Mouse (Mus musculus) MEL (cell line): ENCODE measurements around the gene Dync1i2. TPM values are rescaled to one million over a fixed set of nuclear protein-coding genes. Genes with fewer than 3 reads are reported as not detected.
A peak's percentile ranks its signal among the peaks of the same experiment; 100 is the strongest.

Experiments used
- DNase-seq: peaks from one replicate; pipeline ENCODE4 v3.0.0; 2011; ENCODE audit warnings: low read depth, low spot score
- H3K27ac ChIP-seq: 2 replicates; pipeline ENCODE4 v1.5.1; 2012; ENCODE audit warnings: low read depth, mild to moderate bottlenecking, control low read depth, low read length, moderate library complexity; ENCODE audit not compliant: control insufficient read depth
- H3K27me3 ChIP-seq, 2 experiments: fragments of 150-350 bp in 1 of 2; sonication (generic) in 1 of 2; 2 replicates each; pipeline ENCODE4 v1.6.1; 2012; ENCODE audit warnings: low read length in 2 of 2, mild to moderate bottlenecking in 2 of 2, improper control_type of control experiment in 1 of 2, moderate library complexity in 1 of 2; ENCODE audit not compliant: insufficient read depth in 2 of 2, control insufficient read depth in 1 of 2
- H3K36me3 ChIP-seq, 2 experiments: 2 replicates each; pipeline ENCODE4 v1.6.1; 2012 to 2014; ENCODE audit warnings: low read length in 2 of 2, improper control_type of control experiment in 1 of 2, inconsistent platforms in 1 of 2, mild to moderate bottlenecking in 1 of 2; ENCODE audit not compliant: insufficient read depth in 2 of 2, control insufficient read depth in 1 of 2
- H3K4me1 ChIP-seq, 2 experiments: fragments of 150-350 bp in 1 of 2; sonication (generic) in 1 of 2; 2 replicates each; pipeline ENCODE4 v1.6.1; 2012; ENCODE audit warnings: low read length in 2 of 2, improper control_type of control experiment in 1 of 2, mild to moderate bottlenecking in 1 of 2; ENCODE audit not compliant: insufficient read depth in 2 of 2, control insufficient read depth in 1 of 2
- H3K4me3 ChIP-seq, 2 experiments: fragments of 150-350 bp in 1 of 2; sonication (generic) in 1 of 2; 2 replicates each; pipeline ENCODE4 v1.5.1; 2012; ENCODE audit warnings: low read depth in 2 of 2, low read length in 2 of 2, mild to moderate bottlenecking in 2 of 2, moderate library complexity in 2 of 2, control low read depth in 1 of 2, improper control_type of control experiment in 1 of 2; ENCODE audit not compliant: control insufficient read depth in 1 of 2, insufficient read depth in 1 of 2
- H3K79me2 ChIP-seq: 2 replicates; pipeline ENCODE4 v1.6.1; 2012; ENCODE audit warnings: mild to moderate bottlenecking, low read length, moderate library complexity; ENCODE audit not compliant: control insufficient read depth, poor library complexity, insufficient read depth
- H3K9ac ChIP-seq: 2 replicates; pipeline ENCODE4 v1.6.1; 2012; ENCODE audit warnings: low read depth, mild to moderate bottlenecking, control low read depth, low read length, moderate library complexity; ENCODE audit not compliant: control insufficient read depth, poor library complexity, severe bottlenecking
- H3K9me3 ChIP-seq: fragments of 150-350 bp; sonication (generic); replicated peaks from 2 replicates; pipeline ENCODE4 v1.6.1; 2012; ENCODE audit warnings: mild to moderate bottlenecking, low read length, improper control_type of control experiment, moderate library complexity; ENCODE audit not compliant: insufficient read depth
- BHLHE40 ChIP-seq: IDR thresholded peaks from 2 replicates; pipeline ENCODE4 v1.6.1; 2012; ENCODE audit warnings: low read depth, mild to moderate bottlenecking, inconsistent platforms, low read length, improper control_type of control experiment, borderline replicate concordance
- CHD1 ChIP-seq: IDR thresholded peaks from 2 replicates; pipeline ENCODE4 v1.6.1; 2012; ENCODE audit warnings: low read depth, mild to moderate bottlenecking, inconsistent platforms, low read length, improper control_type of control experiment
- CHD2 ChIP-seq: IDR thresholded peaks from 2 replicates; pipeline ENCODE4 v1.6.1; 2011; ENCODE audit warnings: low read length, improper control_type of control experiment
- CTCF ChIP-seq, 3 experiments: IDR thresholded peaks in 2 of 3; conservative IDR thresholded peaks in 1 of 3; 2 replicates each; pipeline ENCODE4 v1.5.1; 2011 to 2012; ENCODE audit warnings: low read length in 3 of 3, low read depth in 2 of 3, mild to moderate bottlenecking in 2 of 3, improper control_type of control experiment in 1 of 3, inconsistent platforms in 1 of 3, mixed read lengths in 1 of 3, moderate library complexity in 1 of 3; ENCODE audit not compliant: control insufficient read depth in 1 of 3, insufficient read depth in 1 of 3, poor library complexity in 1 of 3, severe bottlenecking in 1 of 3
- E2F4 ChIP-seq: IDR thresholded peaks from 2 replicates; pipeline ENCODE4 v1.6.1; 2011; ENCODE audit warnings: low read depth, low read length, improper control_type of control experiment, borderline replicate concordance
- ELF1 ChIP-seq: IDR thresholded peaks from 2 replicates; pipeline ENCODE4 v1.6.1; 2014; ENCODE audit warnings: low read depth, mild to moderate bottlenecking, inconsistent platforms, low read length, improper control_type of control experiment, moderate library complexity
- EP300 ChIP-seq, 2 experiments: IDR thresholded peaks; 2 replicates each; pipeline ENCODE4 v1.6.1; 2011; ENCODE audit warnings: improper control_type of control experiment in 2 of 2, low read length in 2 of 2, low read depth in 1 of 2, mild to moderate bottlenecking in 1 of 2
- ETS1 ChIP-seq: IDR thresholded peaks from 2 replicates; pipeline ENCODE4 v1.6.1; 2012; ENCODE audit warnings: low read depth, mild to moderate bottlenecking, inconsistent platforms, low read length, improper control_type of control experiment, moderate library complexity
- GABPA ChIP-seq: IDR thresholded peaks from 2 replicates; pipeline ENCODE4 v1.6.1; 2012; ENCODE audit warnings: low read depth, mild to moderate bottlenecking, inconsistent platforms, low read length, improper control_type of control experiment, moderate library complexity
- HCFC1 ChIP-seq: IDR thresholded peaks from 2 replicates; pipeline ENCODE4 v1.6.1; 2012; ENCODE audit warnings: low read depth, mild to moderate bottlenecking, inconsistent platforms, low read length, improper control_type of control experiment, moderate library complexity
- JUND ChIP-seq: IDR thresholded peaks from 2 replicates; pipeline ENCODE4 v1.6.1; 2011; ENCODE audit warnings: low read depth, mild to moderate bottlenecking, improper control_type of control experiment, low read length
- MAFK ChIP-seq: IDR thresholded peaks from 2 replicates; pipeline ENCODE4 v1.6.1; 2011; ENCODE audit warnings: low read depth, mild to moderate bottlenecking, low read length, improper control_type of control experiment, borderline replicate concordance
- MAX ChIP-seq: IDR thresholded peaks from 2 replicates; pipeline ENCODE4 v1.6.1; 2011; ENCODE audit warnings: low read length, improper control_type of control experiment
- MAZ ChIP-seq: IDR thresholded peaks from 2 replicates; pipeline ENCODE4 v1.6.1; 2012; ENCODE audit warnings: low read depth, mild to moderate bottlenecking, inconsistent platforms, low read length, improper control_type of control experiment
- MEF2A ChIP-seq: IDR thresholded peaks from 2 replicates; pipeline ENCODE4 v1.6.1; 2014; ENCODE audit warnings: low read depth, mild to moderate bottlenecking, inconsistent platforms, low read length, improper control_type of control experiment; ENCODE audit not compliant: poor library complexity, insufficient replicate concordance, severe bottlenecking; ENCODE audit errors: extremely low read depth
- MXI1 ChIP-seq: IDR thresholded peaks from 2 replicates; pipeline ENCODE4 v1.6.1; 2011; ENCODE audit warnings: mild to moderate bottlenecking, low read depth, low read length, improper control_type of control experiment
- MYB ChIP-seq: IDR thresholded peaks from 2 replicates; pipeline ENCODE4 v1.6.1; 2011; ENCODE audit warnings: mild to moderate bottlenecking, low read depth, low read length, improper control_type of control experiment
- MYC ChIP-seq: IDR thresholded peaks from 2 replicates; pipeline ENCODE4 v1.6.1; 2011; ENCODE audit warnings: low read depth, mild to moderate bottlenecking, low read length, improper control_type of control experiment, moderate library complexity
- NELFE ChIP-seq: IDR thresholded peaks from 2 replicates; pipeline ENCODE4 v1.6.1; 2011; ENCODE audit warnings: low read depth, low read length, improper control_type of control experiment
- NRF1 ChIP-seq: IDR thresholded peaks from 2 replicates; pipeline ENCODE4 v1.6.1; 2014; ENCODE audit warnings: low read depth, mild to moderate bottlenecking, inconsistent platforms, low read length, improper control_type of control experiment, moderate library complexity; ENCODE audit not compliant: poor library complexity, insufficient read depth, severe bottlenecking
- POLR2A ChIP-seq, 2 experiments: IDR thresholded peaks; 2 replicates each; pipeline ENCODE4 v1.6.1; 2011 to 2012; ENCODE audit warnings: low read length in 2 of 2, mild to moderate bottlenecking in 2 of 2, control low read depth in 1 of 2, improper control_type of control experiment in 1 of 2, low read depth in 1 of 2, moderate library complexity in 1 of 2; ENCODE audit not compliant: control insufficient read depth in 1 of 2, insufficient read depth in 1 of 2, poor library complexity in 1 of 2
- POLR2AphosphoS2 ChIP-seq: IDR thresholded peaks from 2 replicates; pipeline ENCODE4 v1.6.1; 2011; ENCODE audit warnings: low read length, improper control_type of control experiment
- RAD21 ChIP-seq: IDR thresholded peaks from 2 replicates; pipeline ENCODE4 v1.6.1; 2011; ENCODE audit warnings: mild to moderate bottlenecking, low read depth, low read length, improper control_type of control experiment
- RCOR1 ChIP-seq: IDR thresholded peaks from 2 replicates; pipeline ENCODE4 v1.6.1; 2012; ENCODE audit warnings: low read depth, mild to moderate bottlenecking, inconsistent platforms, low read length, improper control_type of control experiment
- SIN3A ChIP-seq: IDR thresholded peaks from 2 replicates; pipeline ENCODE4 v1.6.1; 2012; ENCODE audit warnings: low read length, improper control_type of control experiment, inconsistent platforms
- SMC3 ChIP-seq: IDR thresholded peaks from 2 replicates; pipeline ENCODE4 v1.6.1; 2011; ENCODE audit warnings: low read depth, low read length, improper control_type of control experiment
- TBP ChIP-seq: IDR thresholded peaks from 2 replicates; pipeline ENCODE4 v1.8.0; 2011; ENCODE audit warnings: low read depth, low read length, improper control_type of control experiment
- TCF12 ChIP-seq: IDR thresholded peaks from 2 replicates; pipeline ENCODE4 v1.6.1; 2014; ENCODE audit warnings: low read depth, mild to moderate bottlenecking, inconsistent platforms, low read length, improper control_type of control experiment, moderate library complexity
- UBTF ChIP-seq: IDR thresholded peaks from 2 replicates; pipeline ENCODE4 v1.6.1; 2012; ENCODE audit warnings: low read depth, mild to moderate bottlenecking, inconsistent platforms, low read length, improper control_type of control experiment, moderate library complexity, borderline replicate concordance; ENCODE audit not compliant: insufficient read depth
- USF1 ChIP-seq: IDR thresholded peaks from 2 replicates; pipeline ENCODE4 v1.6.1; 2014; ENCODE audit warnings: low read depth, mild to moderate bottlenecking, inconsistent platforms, low read length, improper control_type of control experiment, moderate library complexity
- USF2 ChIP-seq, 2 experiments: IDR thresholded peaks; 2 replicates each; pipeline ENCODE4 v1.6.1; 2011 to 2012; ENCODE audit warnings: improper control_type of control experiment in 2 of 2, low read length in 2 of 2, borderline replicate concordance in 1 of 2, inconsistent platforms in 1 of 2, low read depth in 1 of 2, mild to moderate bottlenecking in 1 of 2; ENCODE audit not compliant: insufficient read depth in 1 of 2
- ZC3H11A ChIP-seq: IDR thresholded peaks from 2 replicates; pipeline ENCODE4 v1.6.1; 2012; ENCODE audit warnings: low read depth, mild to moderate bottlenecking, inconsistent platforms, low read length, improper control_type of control experiment
- ZKSCAN1 ChIP-seq: IDR thresholded peaks from 2 replicates; pipeline ENCODE4 v1.6.1; 2012; ENCODE audit warnings: low read depth, mild to moderate bottlenecking, inconsistent platforms, low read length, improper control_type of control experiment, moderate library complexity
- ZMIZ1 ChIP-seq: IDR thresholded peaks from 2 replicates; pipeline ENCODE4 v1.6.1; 2012; ENCODE audit warnings: low read depth, mild to moderate bottlenecking, inconsistent platforms, low read length, improper control_type of control experiment, moderate library complexity
- ZNF384 ChIP-seq: IDR thresholded peaks from 2 replicates; pipeline ENCODE4 v1.6.1; 2012; ENCODE audit warnings: low read depth, mild to moderate bottlenecking, inconsistent platforms, low read length, improper control_type of control experiment
- polyA plus RNA-seq, 2 experiments: library from polyadenylated mRNA; stranded (reverse) in 1 of 2; unstranded in 1 of 2; fragments of >175 nt in 1 of 2; fragments of >200 nt in 1 of 2; gene quantifications; 2 replicates each; pipeline versions ENCODE4 v1.2.1 to v1.2.4; 2012; ENCODE audit warnings: low replicate concordance in 2 of 2, low read depth in 1 of 2; ENCODE audit not compliant: insufficient read length in 2 of 2, insufficient read depth in 1 of 2, missing spikeins in 1 of 2
- total RNA-seq: library from RNA; depleted of rRNA; stranded (reverse); fragments of 300-350 nt; gene quantifications from 2 replicates; pipeline ENCODE4 v1.2.3, GENCODE M21; 2012; rRNA removed

The Dync1i2 gene
- total RNA-seq (21.8 and 23.3 TPM in 2 replicates), polyA plus RNA-seq (100 to 1,000 TPM in 1 of 2 experiments, 10 to 100 TPM in 1; 59.1 to 156 TPM)

DNA sequence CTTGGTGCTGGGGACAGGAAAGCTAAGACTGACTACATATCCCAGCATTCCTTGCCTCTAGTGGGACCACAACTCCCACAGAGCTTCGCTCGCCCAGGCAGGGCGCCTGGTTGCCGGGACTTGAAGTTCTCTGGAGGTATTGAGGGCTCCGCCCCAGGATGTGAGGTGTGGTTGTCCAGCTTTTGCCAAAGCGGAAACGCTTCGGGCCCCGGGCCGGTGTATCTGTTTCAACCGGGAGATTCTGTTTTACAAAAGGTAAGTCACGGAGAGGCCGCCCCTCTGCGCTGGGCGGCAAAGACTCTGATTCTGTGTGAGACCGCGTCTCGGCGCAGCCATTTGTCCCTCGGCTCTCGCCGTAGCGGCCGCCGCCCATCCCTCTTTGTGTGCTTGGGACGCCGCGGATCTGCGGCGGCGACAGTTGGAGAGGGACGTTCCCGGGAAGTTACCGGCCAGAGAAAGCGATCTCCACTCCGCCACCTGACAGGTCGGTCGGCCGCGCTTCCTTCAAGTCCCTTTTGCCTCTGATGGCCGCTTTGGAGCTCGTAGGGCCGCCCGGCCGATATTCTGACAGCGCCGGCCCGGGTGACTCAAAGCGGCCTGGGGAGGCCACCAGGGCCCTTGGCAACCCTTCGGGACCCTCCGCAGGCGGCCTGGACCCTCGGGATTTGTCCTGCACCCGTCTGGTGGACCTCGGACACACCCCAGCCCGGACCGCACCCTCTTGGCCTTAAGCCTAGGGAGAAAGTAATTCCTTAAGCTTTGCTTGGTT is at the start of gene Dync1i2:
Dync1i2 (plus strand) TSS at position 116 of the 769 bp plus-strand sequence.
- Histone ChIP-seq H3K9ac (peak within 1 kb of the TSS; percentile 94), H3K9me3 (no peaks in the 10 kb centered on the region), H3K4me3 (peak within 1 kb of the TSS; percentile 94 to 98), H3K27ac (peak within 1 kb of the TSS; percentile 53), H3K36me3 (peaks cover 0 to 10% of the 10 kb centered on the region in 2 experiments; a peak in 3 of 4 replicates), H3K27me3 (no peaks in the 10 kb centered on the region), H3K4me1 (peaks cover 0 to 11% of the 10 kb centered on the region in 2 experiments; a peak in 2 of 4 replicates), H3K79me2 (peaks cover 9% of the 10 kb centered on the region)
- peak; percentile 97 for DNase-seq
- TF ChIP-seq POLR2AphosphoS2 = no peak
- TF ChIP-seq ZKSCAN1 = no peak
- TF ChIP-seq MYC = no peak
- TF ChIP-seq ETS1 = no peak
- no peak for TF ChIP-seq CHD1
- TF ChIP-seq JUND = no peak
- TF ChIP-seq TCF12 = 0 out of 2 replicates have a peak, but pooled peaks have one; percentile 3
- TF ChIP-seq NELFE = peak; percentile 42
- TF ChIP-seq BHLHE40 = no peak
- TF ChIP-seq MAZ = no peak
- peak in 1 of 2 experiments; percentile 66; a peak in 1 of 4 replicates for TF ChIP-seq POLR2A (IDR thresholded peaks at IDR 0.05; ENCODE audit: control insufficient read depth in 1 of 2, insufficient read depth in 1 of 2, low read depth in 1 of 2, low read length in 2 of 2, poor library complexity in 1 of 2)
- TF ChIP-seq RCOR1 = no peak
- no peak for TF ChIP-seq MAFK
- TF ChIP-seq USF1 = no peak
- no peak for TF ChIP-seq CHD2
- TF ChIP-seq ELF1 = peak; percentile 75
- TF ChIP-seq SMC3 = no peak
- TF ChIP-seq MYB = peak; percentile 54; the same call in 1 of the 2 replicates
- no peak for TF ChIP-seq ZC3H11A
- TF ChIP-seq HCFC1 = peak; percentile 100
- TF ChIP-seq E2F4 = no peak
- TF ChIP-seq ZMIZ1 = no peak
- TF ChIP-seq MAX = no peak
- TF ChIP-seq MEF2A = no peak
- no peak for TF ChIP-seq USF2 (IDR thresholded peaks at IDR 0.05; ENCODE audit: borderline replicate concordance in 1 of 2, insufficient read depth in 1 of 2, low read depth in 1 of 2, low read length in 2 of 2)
- no peak for TF ChIP-seq ZNF384
- 0 out of 2 replicates have a peak, but pooled peaks have one; percentile 65 for TF ChIP-seq TBP
- no peak for TF ChIP-seq GABPA
- 0 out of 2 replicates have a peak, but pooled peaks have one; percentile 58 for TF ChIP-seq UBTF
- 0 out of 4 replicates have a peak, but pooled peaks of 1 of the 2 experiments have one; percentile 1 for TF ChIP-seq EP300 (IDR thresholded peaks at IDR 0.05; ENCODE audit: low read depth in 1 of 2, low read length in 2 of 2)
- TF ChIP-seq SIN3A = peak; percentile 84
- no peak; the same call in 1 of the 2 replicates for TF ChIP-seq MXI1
- TF ChIP-seq RAD21 = no peak
- TF ChIP-seq NRF1 = no peak
- no peak for TF ChIP-seq CTCF (IDR thresholded peaks at IDR 0.05 in 2 of 3, conservative IDR thresholded peaks at IDR 0.05 in 1 of 3; ENCODE audit: control insufficient read depth in 1 of 3, insufficient read depth in 1 of 3, low read depth in 2 of 3, low read length in 3 of 3, poor library complexity in 1 of 3, severe bottlenecking in 1 of 3)
